Mouse (Mus musculus): ENCODE results near the gene Pde4dip.

The Pde4dip gene

DNA sequence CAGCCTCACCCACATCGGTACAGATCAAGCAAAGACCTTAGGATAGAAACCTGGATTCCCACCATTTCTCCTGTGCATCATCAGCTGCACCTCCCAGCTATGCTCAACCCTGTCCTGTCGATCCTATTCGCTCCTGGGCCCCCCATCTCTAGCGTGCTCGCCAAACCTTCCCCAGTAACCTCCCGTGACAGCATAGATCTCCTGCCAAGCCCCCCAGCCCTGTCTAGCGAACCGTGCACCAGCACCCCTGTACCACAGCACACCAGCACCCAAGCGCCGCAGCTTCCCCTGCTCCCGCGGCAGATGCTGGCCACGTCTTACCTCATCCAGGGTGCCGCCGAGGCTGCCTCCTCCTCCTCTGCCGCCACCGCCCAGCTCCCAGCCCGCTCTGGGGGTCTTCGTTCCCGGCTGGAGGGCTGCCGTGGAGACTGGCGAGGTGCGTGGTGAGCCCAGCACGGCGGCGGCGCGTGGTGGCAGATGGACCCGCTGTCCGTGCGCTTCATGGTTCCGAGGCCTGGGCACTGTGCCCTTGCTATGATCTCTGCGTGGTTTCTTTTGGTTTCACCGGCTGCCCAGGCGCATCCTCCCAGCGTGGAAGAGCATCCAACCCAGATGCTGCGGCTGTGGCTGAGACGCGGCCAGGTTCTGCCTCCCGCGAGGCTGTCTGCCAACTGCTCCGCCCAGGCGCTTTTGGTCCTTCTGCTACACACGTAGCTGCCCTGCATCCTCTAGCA is at the start of gene Pde4dip:
Gene Pde4dip, minus strand, starts transcription at position 540 of the 734 bp plus-strand sequence.
- peak; percentile 58 to 61 for DNase-seq (ENCODE audit: low spot score in 2 of 2)

DNA sequence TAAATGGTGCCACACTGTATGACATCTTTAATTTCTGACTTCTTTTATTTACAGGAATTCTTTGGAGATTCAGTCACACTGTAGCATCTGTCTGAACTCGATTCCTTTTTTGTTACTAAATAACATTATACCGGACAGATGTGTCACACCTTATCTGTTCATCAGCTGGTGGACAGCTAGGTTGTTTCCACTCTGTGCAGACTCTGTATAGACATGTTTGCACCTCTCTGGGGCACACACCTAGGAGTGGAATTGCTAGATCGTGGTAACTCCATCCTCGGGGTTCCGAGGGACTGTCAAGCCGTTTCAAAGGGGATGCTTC is 49.4 kb upstream of the Pde4dip start:
- no peak for DNase-seq (ENCODE audit: low spot score in 2 of 2)

DNA sequence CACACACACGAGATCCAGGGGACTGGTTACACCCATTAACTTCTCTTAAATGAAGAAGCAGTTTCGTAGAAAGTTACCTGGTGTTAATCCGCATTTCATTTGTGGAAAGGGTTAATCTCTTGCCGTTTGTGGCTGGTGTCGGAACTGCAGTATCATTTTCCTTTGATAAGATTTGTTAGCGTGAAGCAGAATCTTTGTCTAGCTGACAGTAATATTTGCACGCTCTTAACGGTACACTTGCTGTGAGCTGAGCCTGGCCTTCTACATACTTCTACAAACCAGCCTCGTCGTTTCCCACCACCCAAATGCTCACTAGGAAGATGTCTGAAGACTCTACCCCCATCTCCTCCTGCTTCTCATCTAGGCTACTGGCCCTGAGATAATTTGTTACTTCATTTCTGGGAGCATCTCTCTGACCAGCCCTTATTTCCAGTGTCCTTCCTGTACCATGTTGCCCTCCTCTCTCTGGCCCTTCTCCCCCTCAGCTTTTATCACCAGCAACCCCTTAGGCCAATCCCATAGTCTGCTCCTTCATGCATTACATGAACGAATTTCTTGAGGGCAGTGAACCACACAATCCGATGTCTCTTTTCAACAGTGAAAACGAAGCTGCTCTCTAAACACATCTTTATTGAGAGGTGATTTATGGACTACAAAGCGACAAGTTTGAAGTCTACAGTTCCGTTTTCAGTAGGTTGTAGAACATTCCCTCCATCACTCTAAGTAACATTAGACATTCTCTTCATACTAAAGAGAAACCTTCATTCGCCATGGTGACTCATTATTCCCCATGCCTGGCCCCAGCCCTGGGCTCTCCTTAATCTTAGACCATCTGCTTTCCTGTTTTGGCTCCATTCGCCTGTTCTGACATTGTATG is 48.8 kb upstream of the Pde4dip start:
- no peak for DNase-seq (ENCODE audit: low spot score in 2 of 2)

DNA sequence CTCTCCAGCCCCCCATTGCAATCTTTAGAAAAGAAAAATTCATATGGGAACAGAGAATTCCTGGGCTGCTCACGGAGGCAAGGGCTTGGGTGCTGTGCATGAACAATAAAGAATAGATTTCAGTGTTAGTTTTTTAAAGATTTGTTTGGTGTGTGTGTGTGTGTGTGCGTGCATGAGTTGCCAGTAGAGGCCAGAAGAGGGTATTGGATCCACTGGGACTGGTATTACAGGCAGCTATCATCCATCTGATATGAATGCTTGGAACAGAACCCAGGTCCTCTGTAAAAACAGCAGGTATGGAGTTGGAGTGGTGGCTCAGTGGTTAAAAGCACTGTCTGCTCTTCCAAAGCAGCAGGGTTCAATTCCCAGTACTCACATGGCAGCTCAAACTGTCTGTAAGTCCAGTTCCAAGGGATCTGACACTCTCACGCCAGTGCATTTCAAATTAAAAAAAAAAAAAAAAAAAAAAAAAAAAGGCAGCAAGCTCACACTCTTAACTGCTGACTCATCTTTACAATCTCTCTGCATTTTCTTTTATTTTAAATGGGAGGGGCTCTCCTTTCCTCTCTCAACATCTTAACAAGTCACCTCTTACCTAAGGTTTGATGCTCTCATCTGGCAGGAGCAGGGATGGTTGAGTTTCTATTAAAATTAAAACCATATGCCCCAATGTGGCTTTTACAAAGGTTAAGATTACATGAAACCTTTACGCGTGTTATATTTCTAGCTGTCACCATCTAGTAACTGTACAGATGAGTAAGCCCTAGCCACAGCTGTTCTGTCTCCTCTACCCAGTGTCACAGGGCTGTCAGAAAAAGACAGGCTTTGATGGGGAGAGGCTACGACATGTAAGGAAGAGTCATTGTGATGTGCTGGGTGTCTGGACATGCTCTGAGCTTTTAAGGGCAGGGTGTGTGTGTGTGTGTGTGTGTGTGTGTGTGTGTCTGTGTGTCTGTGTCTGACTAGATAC is 46.1 kb upstream of the Pde4dip start:
- no peak for DNase-seq (ENCODE audit: low spot score in 2 of 2)

- DNase-seq (ENCODE audit: low spot score in 2 of 2) = no peak
These were observed 45.3 kb upstream of the Pde4dip start for GRCm38 (mm10) chr3:97933811-97934210.

DNA sequence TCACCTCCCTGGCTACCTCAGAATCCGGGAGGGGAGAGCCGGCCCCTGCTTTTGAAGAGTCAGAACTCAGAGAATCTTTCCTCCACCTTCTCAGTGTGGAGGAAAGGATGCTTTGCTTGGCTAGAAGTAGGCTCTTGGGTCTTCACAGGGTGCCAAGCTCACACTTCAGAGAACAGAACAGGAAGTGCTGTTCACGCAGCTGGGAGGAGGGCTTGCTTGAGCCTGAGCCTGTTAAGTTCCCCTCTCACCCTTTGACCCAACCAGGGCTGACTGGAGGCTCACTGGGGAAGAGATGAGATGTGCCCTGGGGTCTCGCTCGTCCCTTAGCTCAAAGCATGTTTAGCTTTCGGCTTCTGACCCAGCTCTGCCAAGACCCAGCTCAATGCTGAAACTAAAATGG is 44.7 kb upstream of the Pde4dip start:
- DNase-seq (ENCODE audit: low spot score in 2 of 2) = no peak

DNA sequence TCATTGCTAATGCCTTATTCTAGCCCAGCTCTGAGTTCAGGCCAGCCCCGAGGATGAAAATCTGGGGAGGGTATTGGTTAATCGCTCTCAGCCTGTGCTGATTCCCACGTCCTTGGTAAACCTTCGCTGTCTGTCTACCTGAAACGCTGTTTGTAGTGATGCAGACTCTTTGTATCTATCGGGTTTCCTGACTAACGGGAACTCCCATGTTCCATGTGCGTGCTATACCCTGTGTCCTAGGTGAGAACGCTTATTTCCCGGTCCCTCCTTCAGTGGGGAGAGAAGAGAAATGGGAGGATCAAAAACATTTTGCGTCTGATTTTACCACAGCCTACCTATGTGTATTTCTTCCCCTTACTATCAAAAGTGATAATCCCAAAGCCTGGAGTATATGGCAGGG is 44.3 kb upstream of the Pde4dip start:
- DNase-seq (ENCODE audit: low spot score in 2 of 2) = no peak

GRCm38 (mm10) chr3:97932131-97932530 is 43.6 kb upstream of the Pde4dip start:
- no peak for DNase-seq (ENCODE audit: low spot score in 2 of 2)

DNA sequence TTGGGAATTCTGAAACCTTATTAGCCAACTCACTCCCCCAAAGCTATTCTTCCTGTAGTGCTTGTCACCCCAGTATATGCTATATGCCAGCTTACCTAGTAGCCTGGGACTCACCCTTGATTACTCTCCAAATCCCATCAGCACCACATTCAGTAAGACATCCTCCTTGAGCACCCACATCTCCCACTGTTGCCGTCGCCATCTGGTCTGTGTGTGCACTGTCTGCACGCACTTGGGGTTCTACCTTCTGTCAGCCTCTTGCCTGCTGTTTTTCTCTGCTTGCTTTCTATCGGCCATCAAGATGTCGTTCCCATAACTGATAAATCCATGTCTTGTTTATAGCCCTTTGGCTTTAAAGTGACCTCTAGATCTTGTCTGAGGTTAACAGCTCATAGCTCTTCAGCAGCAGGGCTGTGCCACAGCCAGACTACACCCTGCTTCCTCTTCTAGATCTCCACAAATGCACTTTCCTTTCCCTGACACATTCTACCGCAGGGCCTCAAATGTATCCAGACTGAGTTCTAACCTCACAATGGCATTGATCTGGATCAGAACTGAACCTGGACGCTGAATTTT is 42.9 kb upstream of the Pde4dip start:
- DNase-seq (ENCODE audit: low spot score in 2 of 2) = peak in 1 of 2 experiments; percentile 24

GRCm38 (mm10) chr3:97930787-97931158 is 42.3 kb upstream of the Pde4dip start:
- no peak for DNase-seq (ENCODE audit: low spot score in 2 of 2)

GRCm38 (mm10) chr3:97930141-97930786 is 41.8 kb upstream of the Pde4dip start:
- no peak for DNase-seq (ENCODE audit: low spot score in 2 of 2)

- DNase-seq (ENCODE audit: low spot score in 2 of 2) = peak in 1 of 2 experiments; percentile 78
These were observed 40.7 kb upstream of the Pde4dip start for GRCm38 (mm10) chr3:97928968-97929858.

DNA sequence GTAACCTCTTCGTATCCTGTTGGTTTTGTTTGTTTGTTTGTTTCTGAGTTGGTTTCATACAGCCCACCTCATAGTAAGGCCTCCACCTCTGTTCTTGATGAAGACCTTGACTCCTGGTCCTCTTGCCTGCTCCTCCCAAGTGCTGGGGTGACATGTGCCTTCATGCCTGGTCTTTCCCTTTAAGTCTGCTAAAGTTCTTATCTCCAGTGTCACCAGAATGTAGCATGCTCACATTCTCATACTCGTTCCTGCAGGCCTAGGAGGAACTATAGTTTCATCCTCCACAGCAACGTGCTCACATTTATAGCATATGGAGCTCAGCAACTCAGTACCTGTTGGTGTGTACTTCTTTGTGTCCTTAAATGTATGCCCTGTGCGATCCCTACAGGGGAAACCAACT is 38.8 kb upstream of the Pde4dip start:
- no peak for DNase-seq (ENCODE audit: low spot score in 2 of 2)

DNA sequence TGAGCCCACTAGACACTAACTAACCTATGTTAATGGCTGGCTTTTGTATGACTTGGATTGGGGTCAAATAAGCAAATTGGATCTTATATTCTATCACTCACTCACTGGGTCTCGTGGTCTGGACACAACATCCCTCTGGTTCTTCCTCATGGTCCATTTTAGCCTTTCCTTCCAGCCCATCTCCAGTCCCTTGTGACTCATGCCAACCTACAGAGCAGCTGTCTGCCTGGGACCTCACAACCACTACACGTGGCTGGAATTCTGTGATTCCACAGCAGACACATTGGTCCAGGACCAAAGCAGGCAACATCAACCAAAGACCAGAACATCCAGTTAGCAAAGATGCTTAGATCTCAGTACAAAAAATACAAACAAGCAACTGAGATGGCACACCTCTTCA is 36.7 kb upstream of the Pde4dip start:
- DNase-seq (ENCODE audit: low spot score in 2 of 2) = no peak

- no peak for DNase-seq (ENCODE audit: low spot score in 2 of 2)
These were observed 30.5 kb upstream of the Pde4dip start for GRCm38 (mm10) chr3:97918885-97919550.

GRCm38 (mm10) chr3:97915081-97915480 is 26.6 kb upstream of the Pde4dip start:
- no peak for DNase-seq (ENCODE audit: low spot score in 2 of 2)

- no peak for DNase-seq (ENCODE audit: low spot score in 2 of 2)
These were observed 22.6 kb upstream of the Pde4dip start for GRCm38 (mm10) chr3:97911093-97911492.

GRCm38 (mm10) chr3:97909737-97910136 is 21.2 kb upstream of the Pde4dip start:
- no peak for DNase-seq (ENCODE audit: low spot score in 2 of 2)

DNA sequence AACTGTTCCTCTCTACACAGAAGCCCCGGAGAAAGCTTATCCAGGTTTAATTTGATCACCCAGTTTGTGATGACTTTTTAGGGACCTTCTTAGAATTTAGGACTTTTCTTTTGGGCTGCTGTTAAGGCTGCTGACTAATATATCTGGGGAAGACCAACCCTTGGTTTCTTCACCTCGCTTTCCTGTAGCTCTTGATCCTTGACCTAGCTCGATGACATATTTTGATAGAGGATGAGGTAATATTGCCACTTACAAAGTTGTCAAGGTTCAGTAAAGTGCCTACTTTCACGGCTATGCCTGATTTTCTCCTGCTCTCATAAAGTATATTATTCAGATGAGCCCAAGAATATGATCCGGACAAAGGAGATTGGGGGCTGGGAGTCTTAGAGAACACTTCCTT is 13.1 kb upstream of the Pde4dip start:
- DNase-seq (ENCODE audit: low spot score in 2 of 2) = no peak

Data from frontal cortex, postnatal 10 days (tissue).